Mouse (Mus musculus) thymus, adult 2 months (tissue): ENCODE results near the gene Gabarapl1.

Experiments
- CTCF ChIP-seq: fragments of 200-500 bp; IDR thresholded peaks from 2 replicates; pipeline ENCODE4 v1.5.1; 2012; ENCODE audit warnings: mild to moderate bottlenecking, control low read depth, low read length, moderate library complexity, borderline replicate concordance; ENCODE audit not compliant: control insufficient read depth, poor library complexity, insufficient read depth; ENCODE audit errors: extremely low read depth
- POLR2A ChIP-seq: fragments of 200-500 bp; IDR thresholded peaks from 2 replicates; pipeline ENCODE4 v1.6.1; 2012; ENCODE audit warnings: mild to moderate bottlenecking, low read length, control low read depth, moderate library complexity; ENCODE audit not compliant: control insufficient read depth, poor library complexity, insufficient read depth; ENCODE audit errors: extremely low read depth

DNA sequence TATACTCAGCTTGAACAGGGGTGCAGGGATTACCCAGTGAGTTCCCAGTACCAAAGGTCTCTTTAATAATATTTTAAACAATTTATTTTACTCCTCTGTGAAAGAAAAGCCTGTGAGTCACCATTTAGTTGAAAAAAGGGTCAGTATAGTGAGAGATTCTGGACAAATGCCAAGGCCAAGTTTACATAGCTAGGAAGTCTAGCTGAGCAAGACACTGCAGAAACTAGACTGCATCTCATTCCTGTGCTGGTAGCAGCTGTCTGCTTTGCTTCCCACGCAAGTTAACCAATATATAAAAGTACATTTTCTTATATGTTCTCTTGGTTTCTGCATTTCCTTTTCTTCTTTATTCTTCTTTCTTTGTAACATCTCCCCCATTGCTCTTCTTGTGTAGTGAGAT lies 19.6 kb upstream of the Gabarapl1 start:
- no peak for TF ChIP-seq POLR2A
- TF ChIP-seq CTCF, result no peak
